Mouse (Mus musculus) liver, embryonic 15.5 days (tissue): ENCODE results near the gene Nxpe5. TPM values are rescaled to one million over a fixed set of nuclear protein-coding genes. Genes with fewer than 3 reads are reported as not detected.

Experiments
- ATAC-seq: fragments of 200-750 bp; cut with Nextera tagmentation; 2 replicates; pipeline ENCODE4 v1.8.0; 2017; ENCODE audit warnings: moderate number of reproducible peaks, mild to moderate bottlenecking, moderate library complexity; ENCODE audit not compliant: insufficient read depth
- H3K27ac ChIP-seq: fragments of 300-500 bp; sonication (generic); replicated peaks from 2 replicates; pipeline ENCODE4 v1.5.1; 2015; ENCODE audit warnings: mild to moderate bottlenecking, inconsistent platforms
- H3K27me3 ChIP-seq: fragments of 300-500 bp; sonication (generic); 2 replicates; pipeline ENCODE4 v1.6.1; 2015; ENCODE audit warnings: mild to moderate bottlenecking, inconsistent platforms
- H3K36me3 ChIP-seq: fragments of 300-500 bp; sonication (generic); replicated peaks from 2 replicates; pipeline ENCODE4 v1.6.1; 2015; ENCODE audit warnings: moderate library complexity, mild to moderate bottlenecking, inconsistent platforms
- H3K4me1 ChIP-seq: fragments of 300-500 bp; sonication (generic); replicated peaks from 2 replicates; pipeline ENCODE4 v1.6.1; 2015; ENCODE audit warnings: inconsistent platforms
- H3K4me2 ChIP-seq: fragments of 300-500 bp; sonication (generic); 2 replicates; pipeline ENCODE4 v1.6.1; 2015; ENCODE audit warnings: moderate library complexity, mild to moderate bottlenecking, inconsistent platforms
- H3K4me3 ChIP-seq: fragments of 300-500 bp; sonication (generic); replicated peaks from 2 replicates; pipeline ENCODE4 v1.5.1; 2015; ENCODE audit warnings: mild to moderate bottlenecking, inconsistent platforms
- H3K9ac ChIP-seq: fragments of 300-500 bp; sonication (generic); 2 replicates; pipeline ENCODE4 v1.6.1; 2015; ENCODE audit warnings: moderate library complexity, mild to moderate bottlenecking, inconsistent platforms
- H3K9me3 ChIP-seq: fragments of 300-500 bp; sonication (generic); replicated peaks from 2 replicates; pipeline ENCODE4 v1.6.1; 2016; ENCODE audit warnings: inconsistent platforms
- WGBS: fragments of 180-500 bp; shearing (Covaris S2); methylation state at CpG from one replicate; pipeline ENCODE4 v1.1.7; 2015; ENCODE audit warnings: mixed read lengths; ENCODE audit not compliant: insufficient replicate concordance; 5-methylcytosine and 5-hydroxymethylcytosine counted together
- polyA plus RNA-seq: library from polyadenylated mRNA; unstranded; fragments of >200 nt; fragmentation: Nextera tagmentation; extraction: Ambion mirVana; gene quantifications from 2 replicates; pipeline ENCODE4 v1.2.1, GENCODE M21; 2015

The Nxpe5 gene
- 0.08 TPM in 2 replicates for polyA plus RNA-seq

DNA sequence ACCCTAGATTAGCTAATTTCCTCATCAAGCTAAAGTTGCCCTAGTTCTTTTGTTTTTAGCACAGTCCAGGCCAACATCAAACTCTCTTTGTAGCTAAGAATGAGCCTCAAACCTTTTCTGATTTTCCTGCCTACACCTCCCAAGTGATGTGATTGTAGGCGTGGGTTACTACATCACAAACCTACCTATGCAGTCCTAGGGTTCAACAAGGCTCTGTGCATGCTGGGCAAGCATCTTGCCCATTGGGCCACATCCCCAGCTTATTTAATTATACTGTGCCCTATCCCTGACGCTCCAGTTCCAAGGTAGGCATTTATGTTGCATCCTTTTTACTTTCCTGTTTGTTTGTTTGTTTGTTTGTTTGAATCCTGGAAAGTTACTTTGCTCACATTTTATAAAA is at the start of gene Nxpe5:
Gene Nxpe5 (plus strand): TSS at position 199 of the 400 bp plus-strand sequence.
- Histone ChIP-seq H3K36me3 (no peaks in the 10 kb centered on the region), H3K27me3 (no peaks in the 10 kb centered on the region), H3K9ac (no peak within 1 kb of the TSS), H3K9me3 (no peaks in the 10 kb centered on the region), H3K4me1 (no peaks in the 10 kb centered on the region), H3K27ac (no peak within 1 kb of the TSS), H3K4me2 (no peak within 1 kb of the TSS), H3K4me3 (no peak within 1 kb of the TSS)
- no peak for ATAC-seq
- 49% methylated on average over 2 of the region's 2 CpGs for WGBS

DNA sequence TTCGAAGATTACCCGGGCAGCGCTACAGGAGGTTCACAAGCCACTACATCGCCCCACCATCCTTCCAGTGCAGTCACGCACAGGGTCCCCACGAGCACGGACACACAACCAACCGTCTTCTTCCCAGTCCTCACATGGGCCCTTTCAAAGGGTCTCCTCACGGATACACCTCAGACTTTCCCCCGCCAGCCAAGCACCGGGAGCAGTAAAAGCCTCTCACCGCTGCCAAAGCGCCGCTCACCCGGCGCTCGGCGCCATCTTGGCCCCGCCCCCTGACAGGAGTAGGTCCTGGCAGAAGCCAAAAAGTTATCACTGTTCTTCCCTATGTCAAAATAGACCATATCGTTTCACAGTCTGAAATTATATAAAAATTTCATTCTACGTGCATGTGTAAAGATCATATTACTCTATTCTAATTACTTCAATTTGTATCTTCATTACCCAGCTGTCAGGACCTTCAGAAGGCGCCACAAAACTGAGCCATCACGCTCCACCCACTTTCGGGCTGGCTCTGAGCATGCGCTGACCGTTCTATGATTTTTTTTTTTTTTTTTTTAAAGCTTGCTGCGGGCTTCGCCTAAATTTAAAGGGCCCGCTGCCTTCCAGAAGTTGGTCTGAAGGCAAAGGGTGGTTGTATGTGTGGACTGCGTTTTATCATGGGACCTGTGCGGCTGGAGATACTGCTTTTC is 38.6 kb upstream of the Nxpe5 start, which contains the start of the genes Taf6 and Cnpy4:
Gene Taf6 (minus strand): TSS at position 502 of the 689 bp plus-strand sequence.
Gene Cnpy4 (plus strand): TSS at position 536 of the 689 bp plus-strand sequence.
- Histone ChIP-seq H3K27ac (peak within 1 kb of the TSS; percentile 82), H3K4me2 (peak within 1 kb of the TSS; percentile 83), H3K36me3 (peaks cover 26% of the 10 kb centered on the region), H3K4me3 (peak within 1 kb of the TSS; percentile 79), H3K27me3 (no peaks in the 10 kb centered on the region), H3K4me1 (peaks cover 32% of the 10 kb centered on the region), H3K9ac (peak within 1 kb of the TSS; percentile 84), H3K9me3 (no peaks in the 10 kb centered on the region)
- WGBS = under 1% methylated on average over 31 of the region's 31 CpGs
- ATAC-seq = peak; percentile 84

DNA sequence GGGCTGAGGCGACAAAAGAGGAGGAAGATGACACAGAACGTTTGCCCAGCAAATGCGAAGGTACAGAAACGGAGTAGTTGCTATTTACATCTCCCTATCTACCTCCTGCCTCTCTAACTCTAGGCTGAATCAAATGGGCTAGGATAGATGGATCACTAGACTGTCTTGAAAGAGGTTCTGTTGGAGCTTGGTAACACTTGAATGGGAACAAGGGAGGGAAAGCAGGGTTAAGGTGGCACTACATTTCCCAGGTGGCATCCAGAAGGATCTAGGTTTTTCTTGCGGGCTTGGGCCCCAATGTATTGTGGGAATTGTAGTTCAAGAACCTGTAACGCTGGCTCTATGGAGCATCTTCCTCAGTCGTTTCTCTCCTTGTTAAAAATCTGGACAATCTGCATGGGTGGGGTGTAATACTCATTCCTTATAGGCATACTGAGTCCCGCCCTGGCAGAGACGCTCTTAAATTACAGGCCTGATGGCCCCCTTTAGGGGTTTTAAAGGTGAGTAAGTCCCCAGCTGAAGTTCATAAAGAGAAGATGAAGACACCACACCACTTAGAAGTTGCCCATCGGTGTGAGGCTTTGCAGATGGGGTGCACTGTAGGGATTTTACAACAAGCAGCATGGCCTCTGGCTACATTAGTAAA is 37.9 kb upstream of the Nxpe5 start:
- H3K9me3 ChIP-seq = no peaks in the 10 kb centered on the region
- peak overlapping the region; percentile 79 for H3K4me3 ChIP-seq
- peak overlapping the region; percentile 82 for H3K27ac ChIP-seq
- peak; percentile 83 for ATAC-seq
- peaks cover 32% of the 10 kb centered on the region for H3K4me1 ChIP-seq
- 0% methylated on average over 10 of the region's 10 CpGs for WGBS
- peak overlapping the region; percentile 72 for H3K9ac ChIP-seq
- H3K4me2 ChIP-seq = peak overlapping the region; percentile 83
- H3K27me3 ChIP-seq = no peaks in the 10 kb centered on the region
- peaks cover 25% of the 10 kb centered on the region for H3K36me3 ChIP-seq

GRCm38 (mm10) chr5:138193771-138194727 is 31.6 kb upstream of the Nxpe5 start, which contains the start of gene Mblac1:
Mblac1 (plus strand) TSS chr5:138194314.
- H3K9ac ChIP-seq = peak within 1 kb of the TSS; percentile 84
- peak; percentile 82 for ATAC-seq

DNA sequence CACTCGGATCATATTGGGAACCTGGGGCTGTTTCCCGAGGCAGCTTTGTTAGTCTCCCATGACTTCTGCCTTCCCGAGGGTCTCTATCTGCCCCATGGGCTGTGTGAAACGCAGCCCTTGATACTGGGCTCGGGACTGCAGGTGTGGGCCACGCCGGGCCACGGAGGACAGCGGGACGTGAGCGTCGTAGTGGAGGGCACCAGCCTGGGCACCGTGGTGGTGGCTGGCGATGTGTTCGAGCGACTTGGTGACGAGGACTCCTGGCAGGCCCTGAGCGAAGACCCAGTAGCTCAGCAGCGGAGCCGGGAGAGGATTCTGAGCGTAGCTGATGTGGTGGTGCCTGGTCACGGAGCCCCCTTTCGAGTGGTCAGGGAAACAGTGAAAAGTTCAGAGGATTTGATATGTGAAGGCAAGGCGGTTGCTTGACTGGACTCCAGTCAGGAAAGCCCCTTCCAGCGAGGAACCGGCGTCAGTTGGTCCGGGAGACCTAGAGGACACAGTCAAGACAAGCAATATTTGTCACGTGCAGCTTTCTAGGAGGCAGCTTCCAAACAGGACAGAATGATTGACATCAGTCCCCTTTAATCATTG is 30.8 kb upstream of the Nxpe5 start:
- WGBS = 3% methylated on average over 29 of the region's 29 CpGs

More at GRCm38 (mm10) chr5:138193771-138194727, 31.6 kb upstream of the Nxpe5 start, which contains the start of gene Mblac1:
- peak within 1 kb of the TSS; percentile 82 for H3K27ac ChIP-seq
- H3K4me3 ChIP-seq = peak within 1 kb of the TSS; percentile 81
- H3K27me3 ChIP-seq = no peaks in the 10 kb centered on the region
- 5% methylated on average over 54 of the region's 54 CpGs for WGBS
- H3K36me3 ChIP-seq = peaks cover 11% of the 10 kb centered on the region; the same call in 1 of the 2 replicates
- H3K4me2 ChIP-seq = peak within 1 kb of the TSS; percentile 100
- H3K4me1 ChIP-seq = peaks cover 23% of the 10 kb centered on the region
- H3K9me3 ChIP-seq = no peaks in the 10 kb centered on the region

DNA sequence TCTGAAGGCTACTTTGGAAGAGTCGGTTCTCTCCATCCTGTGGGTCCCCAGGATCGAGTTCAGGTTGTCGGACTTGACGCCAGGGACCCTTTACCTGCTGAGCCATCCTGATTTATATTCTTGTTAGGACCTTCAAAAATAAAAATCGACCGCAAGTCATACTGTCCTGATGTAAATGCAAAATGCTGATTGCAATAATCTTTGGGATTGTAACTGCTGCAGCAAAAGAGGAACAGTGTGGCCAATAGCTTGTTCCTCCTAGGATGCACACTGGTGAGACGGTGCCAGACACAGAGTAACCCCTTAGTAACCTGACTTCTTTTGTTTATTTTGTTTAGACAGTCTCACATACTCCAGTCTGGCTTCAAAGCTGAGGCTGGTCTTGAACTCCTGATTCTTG is 30.2 kb upstream of the Nxpe5 start:
- H3K9ac ChIP-seq = peak overlapping the region; percentile 84; the same call in 1 of the 2 replicates
- H3K4me2 ChIP-seq = peak overlapping the region; percentile 100
- no peaks in the 10 kb centered on the region for H3K9me3 ChIP-seq
- peak overlapping the region; percentile 81; the same call in 1 of the 2 replicates for H3K4me3 ChIP-seq
- peaks cover 23% of the 10 kb centered on the region for H3K4me1 ChIP-seq
- 0 out of 2 replicates have a peak overlapping the region, but pooled peaks have one; percentile 82 for H3K27ac ChIP-seq
- H3K27me3 ChIP-seq = no peaks in the 10 kb centered on the region
- H3K36me3 ChIP-seq = peaks cover 7% of the 10 kb centered on the region; the same call in 1 of the 2 replicates
- WGBS = 48% methylated on average over 7 of the region's 7 CpGs
- no peak for ATAC-seq

More for the DNA sequence above, 30.8 kb upstream of the Nxpe5 start:
- Histone ChIP-seq H3K27ac (peak overlapping the region; percentile 82), H3K9me3 (no peaks in the 10 kb centered on the region), H3K27me3 (no peaks in the 10 kb centered on the region), H3K9ac (peak overlapping the region; percentile 84), H3K4me2 (peak overlapping the region; percentile 100), H3K36me3 (peaks cover 11% of the 10 kb centered on the region; the same call in 1 of the 2 replicates), H3K4me1 (peaks cover 23% of the 10 kb centered on the region), H3K4me3 (peak overlapping the region; percentile 81)
- peak; percentile 37 for ATAC-seq

DNA sequence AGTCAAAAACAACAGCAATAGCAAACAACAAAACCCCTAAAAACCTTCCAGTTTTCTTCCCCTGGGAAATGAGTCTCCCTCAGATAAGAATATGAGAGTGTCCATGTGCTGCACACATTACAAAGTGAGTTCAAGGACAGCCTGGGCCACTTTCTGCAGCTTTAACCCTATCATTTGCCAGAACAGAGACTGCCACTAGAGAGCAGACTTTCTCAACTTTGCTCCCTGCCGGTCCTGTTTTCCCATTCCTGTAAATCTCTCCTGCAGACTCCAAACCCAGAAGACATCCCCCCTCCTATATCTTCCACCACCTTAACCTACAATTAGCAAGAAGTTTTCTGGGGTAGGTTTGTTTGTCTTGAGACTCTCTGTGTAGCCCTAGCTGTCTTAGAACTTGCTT is 26.1 kb upstream of the Nxpe5 start:
- peaks cover 13% of the 10 kb centered on the region for H3K4me1 ChIP-seq
- 5% methylated on average over 1 of the region's 1 CpGs for WGBS
- no peak overlapping the region for H3K4me3 ChIP-seq
- no peaks in the 10 kb centered on the region for H3K36me3 ChIP-seq
- no peak overlapping the region for H3K9ac ChIP-seq
- no peaks in the 10 kb centered on the region for H3K9me3 ChIP-seq
- H3K27ac ChIP-seq = no peak overlapping the region
- no peaks in the 10 kb centered on the region for H3K27me3 ChIP-seq
- no peak for ATAC-seq
- H3K4me2 ChIP-seq = no peak overlapping the region

DNA sequence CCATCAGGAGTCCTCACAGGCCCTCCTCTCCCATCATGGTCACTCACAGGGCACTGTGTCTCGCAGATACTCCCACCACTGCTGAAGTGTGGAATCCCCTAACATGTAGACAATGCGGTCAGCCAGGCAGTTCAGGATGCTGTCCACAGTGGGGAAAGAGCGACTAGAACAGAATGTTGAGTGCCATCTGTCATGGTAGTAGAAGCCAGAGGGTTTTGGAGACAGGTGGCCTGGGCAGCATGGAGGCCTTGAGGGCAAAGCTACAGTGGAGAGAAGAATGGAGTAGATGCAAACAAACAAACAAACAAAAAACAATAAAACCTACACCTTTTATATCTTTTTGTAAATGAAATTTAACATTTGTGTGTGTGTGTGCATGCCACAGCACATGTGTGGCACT is 23.6 kb upstream of the Nxpe5 start:
- Histone ChIP-seq H3K27me3 (no peaks in the 10 kb centered on the region), H3K36me3 (no peaks in the 10 kb centered on the region), H3K9me3 (0 out of 2 replicates have a peak, but pooled peaks cover 3% of the 10 kb centered on the region), H3K27ac (no peak overlapping the region), H3K9ac (no peak overlapping the region), H3K4me2 (no peak overlapping the region), H3K4me3 (no peak overlapping the region), H3K4me1 (no peaks in the 10 kb centered on the region)
- 61% methylated on average over 3 of the region's 3 CpGs for WGBS
- no peak for ATAC-seq

DNA sequence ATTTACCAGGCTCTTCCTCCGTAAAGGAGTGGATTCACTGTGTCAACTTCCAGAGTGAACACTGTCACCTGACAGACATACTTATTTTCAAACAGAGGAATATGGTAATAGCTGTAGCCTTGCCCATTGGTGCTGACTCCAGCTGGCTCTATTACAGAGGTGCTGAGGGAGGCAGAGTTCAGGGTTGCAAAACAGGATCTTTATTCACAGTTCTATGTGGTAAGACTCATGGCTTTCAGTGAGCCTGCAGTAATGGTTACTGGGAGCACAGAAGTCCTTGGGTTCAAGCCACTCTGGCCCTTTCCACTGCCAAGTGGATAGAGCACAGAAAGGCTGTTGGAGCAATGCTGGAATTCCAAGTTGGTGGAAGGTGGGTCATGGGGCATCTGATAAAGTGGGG is 18.4 kb upstream of the Nxpe5 start:
- no peak overlapping the region for H3K4me3 ChIP-seq
- ATAC-seq = no peak
- WGBS = 66% methylated on average over 1 of the region's 1 CpGs
- no peaks in the 10 kb centered on the region for H3K36me3 ChIP-seq
- H3K27ac ChIP-seq = no peak overlapping the region
- 0 out of 2 replicates have a peak, but pooled peaks cover 3% of the 10 kb centered on the region for H3K9me3 ChIP-seq
- no peak overlapping the region for H3K4me2 ChIP-seq
- H3K9ac ChIP-seq = no peak overlapping the region
- no peaks in the 10 kb centered on the region for H3K27me3 ChIP-seq
- H3K4me1 ChIP-seq = no peaks in the 10 kb centered on the region

DNA sequence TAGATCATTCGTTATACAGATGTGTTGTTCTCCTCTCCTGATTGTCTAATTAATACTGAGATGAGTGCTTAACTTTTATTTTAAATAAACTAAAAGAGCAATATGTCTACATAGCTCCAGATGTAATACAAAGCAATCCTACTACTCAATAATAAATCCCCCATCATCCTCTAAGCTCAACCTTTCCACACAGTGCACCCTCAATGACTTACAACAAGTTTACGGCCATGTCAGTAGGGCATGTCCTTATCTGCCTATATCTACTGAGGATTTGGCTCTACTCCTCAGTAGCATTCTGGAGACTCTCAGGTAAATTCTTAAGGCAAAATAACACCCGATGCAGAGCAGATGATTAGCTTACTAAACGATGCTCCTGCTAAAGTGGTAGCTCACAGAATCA is 17.8 kb upstream of the Nxpe5 start:
- no peak overlapping the region for H3K4me2 ChIP-seq
- H3K9me3 ChIP-seq = 0 out of 2 replicates have a peak, but pooled peaks cover 3% of the 10 kb centered on the region
- 54% methylated on average over 4 of the region's 4 CpGs for WGBS
- no peak for ATAC-seq
- H3K36me3 ChIP-seq = no peaks in the 10 kb centered on the region
- H3K27me3 ChIP-seq = no peaks in the 10 kb centered on the region
- H3K9ac ChIP-seq = no peak overlapping the region
- H3K4me1 ChIP-seq = no peaks in the 10 kb centered on the region
- H3K4me3 ChIP-seq = no peak overlapping the region
- H3K27ac ChIP-seq = no peak overlapping the region
